Comparison of ENCODE assay signal across 8 mouse cellular contexts in genomic region chr6:67198085-67198484, GRCm38 (mm10). TPM values are rescaled to one million over a fixed set of nuclear protein-coding genes. Genes with fewer than 3 reads are reported as not detected.
DNase-seq lines count a peak whose midpoint lies in the region; ATAC-seq and TF ChIP-seq lines count a peak whose summit lies in the region.

No protein-coding gene starts in this region.

- no peak overlapping the region for H3K4me3 ChIP-seq in hindbrain, embryonic 11.5 days (ENCODE audit: low read depth, low read length)
- no peak overlapping the region for H3K4me3 ChIP-seq in hindbrain, embryonic 16.5 days (ENCODE audit: low read length)
- H3K4me3 ChIP-seq in spleen, adult 2 months (ENCODE audit: extremely low read depth, insufficient read depth, insufficient read length) = no peak overlapping the region

- WGBS in hindbrain, embryonic 11.5 days = 29% methylated on average over 4 of the region's 4 CpGs
- WGBS in hindbrain, embryonic 16.5 days = 28% methylated on average over 4 of the region's 4 CpGs
- WGBS in spleen, adult 2 months = 47% methylated on average over 4 of the region's 4 CpGs

- no peak overlapping the region for H3K9ac ChIP-seq in hindbrain, embryonic 11.5 days (ENCODE audit: low read depth, low read length)
- H3K9ac ChIP-seq in hindbrain, embryonic 16.5 days (ENCODE audit: low read depth, low read length) = no peak overlapping the region

- H3K4me1 ChIP-seq in hindbrain, embryonic 11.5 days (replicated peaks; ENCODE audit: control insufficient read depth, insufficient read depth, low read length) = no peaks in the 10 kb centered on the region
- H3K4me1 ChIP-seq in hindbrain, embryonic 16.5 days (ENCODE audit: control insufficient read depth, insufficient read depth, low read depth, low read length) = peaks cover 5% of the 10 kb centered on the region; the same call in 1 of the 2 replicates
- no peaks in the 10 kb centered on the region for H3K4me1 ChIP-seq in spleen, adult 2 months (ENCODE audit: control insufficient read depth, insufficient read depth, insufficient read length)

- peak; percentile 13; the same call in 1 of the 2 replicates for TF ChIP-seq CTCF in spleen, adult 2 months (IDR thresholded peaks at IDR 0.05; ENCODE audit: extremely low read depth, insufficient read depth, insufficient read length, insufficient replicate concordance)

- no peaks in the 10 kb centered on the region for H3K36me3 ChIP-seq in hindbrain, embryonic 11.5 days (ENCODE audit: control insufficient read depth, insufficient read depth, low read length)
- no peaks in the 10 kb centered on the region for H3K36me3 ChIP-seq in hindbrain, embryonic 16.5 days (ENCODE audit: control insufficient read depth, insufficient read depth, low read length)
- H3K36me3 ChIP-seq in spleen, adult 2 months (ENCODE audit: control insufficient read depth, insufficient read depth, low read length) = no peaks in the 10 kb centered on the region

- no peak overlapping the region for H3K27ac ChIP-seq in hindbrain, embryonic 11.5 days (ENCODE audit: low read depth, low read length)
- no peak overlapping the region for H3K27ac ChIP-seq in hindbrain, embryonic 16.5 days (ENCODE audit: low read depth, low read length)
- H3K27ac ChIP-seq in spleen, adult 2 months (ENCODE audit: insufficient read depth, low read length) = no peak overlapping the region

- peak; percentile 41 for DNase-seq in hindbrain, embryonic 11.5 days (ENCODE audit: low spot score)
- peak; percentile 48 for DNase-seq in urinary bladder, postnatal 14 days (ENCODE audit: low spot score)
- no peak for DNase-seq in urinary bladder, postnatal 10 days (ENCODE audit: low spot score)
- peak; percentile 41 for DNase-seq in brain, adult 2 months (ENCODE audit: low read depth, low spot score)
- peak; percentile 20 for DNase-seq in layer of hippocampus, adult 9-10 months (ENCODE audit: low spot score)
- peak in 1 of 2 experiments; percentile 5 for DNase-seq in spleen, adult 2 months (ENCODE audit: low read depth in 1 of 2, low spot score in 2 of 2)

- H3K27me3 ChIP-seq in hindbrain, embryonic 11.5 days (ENCODE audit: control insufficient read depth, insufficient read depth, low read length) = no peaks in the 10 kb centered on the region
- no peaks in the 10 kb centered on the region for H3K27me3 ChIP-seq in hindbrain, embryonic 16.5 days (replicated peaks; ENCODE audit: control insufficient read depth, insufficient read depth, low read length)
- no peaks in the 10 kb centered on the region for H3K27me3 ChIP-seq in spleen, adult 2 months (ENCODE audit: control insufficient read depth, insufficient read depth, low read length)

- no peak for ATAC-seq in hindbrain, embryonic 11.5 days (ENCODE audit: low FRiP score)
- no peak for ATAC-seq in hindbrain, embryonic 16.5 days
- ATAC-seq in activated CD4-positive, CD25-positive, alpha-beta regulatory T cell, adult 4 months = no peak

- H3K9me3 ChIP-seq in hindbrain, embryonic 11.5 days (ENCODE audit: control insufficient read depth, low read length) = no peaks in the 10 kb centered on the region
- no peaks in the 10 kb centered on the region for H3K9me3 ChIP-seq in hindbrain, embryonic 16.5 days (ENCODE audit: control insufficient read depth, low read length)

- no peak for TF ChIP-seq POLR2A in spleen, adult 2 months (IDR thresholded peaks at IDR 0.05; ENCODE audit: low read depth, low read length)

- H3K4me2 ChIP-seq in hindbrain, embryonic 11.5 days (replicated peaks; ENCODE audit: low read depth, low read length) = no peak overlapping the region
- no peak overlapping the region for H3K4me2 ChIP-seq in hindbrain, embryonic 16.5 days (ENCODE audit: low read length)

RNA-seq across cellular contexts. Expression of gene Serbp1, which starts 39.9 kb away (rescaled TPM):
- 546 and 563 TPM in 2 replicates for polyA plus RNA-seq in hindbrain, embryonic 11.5 days (2014; fragmentation: Nextera tagmentation; extraction: Ambion mirVana)
- polyA plus RNA-seq in hindbrain, embryonic 16.5 days (2015; fragmentation: Nextera tagmentation; extraction: Ambion mirVana) = 277 and 281 TPM in 2 replicates
- 46.6 and 55.9 TPM in 2 replicates for polyA plus RNA-seq in spleen, adult 2 months (2012; rRNA removed)
- polyA plus RNA-seq in activated CD4-positive, CD25-positive, alpha-beta regulatory T cell, adult 4 months (2017; shearing (Covaris generic)) = 100 to 1,000 TPM; 285 to 307 TPM
